Mouse (Mus musculus): ENCODE measurements around the gene Tmem87b.

The Tmem87b gene

DNA sequence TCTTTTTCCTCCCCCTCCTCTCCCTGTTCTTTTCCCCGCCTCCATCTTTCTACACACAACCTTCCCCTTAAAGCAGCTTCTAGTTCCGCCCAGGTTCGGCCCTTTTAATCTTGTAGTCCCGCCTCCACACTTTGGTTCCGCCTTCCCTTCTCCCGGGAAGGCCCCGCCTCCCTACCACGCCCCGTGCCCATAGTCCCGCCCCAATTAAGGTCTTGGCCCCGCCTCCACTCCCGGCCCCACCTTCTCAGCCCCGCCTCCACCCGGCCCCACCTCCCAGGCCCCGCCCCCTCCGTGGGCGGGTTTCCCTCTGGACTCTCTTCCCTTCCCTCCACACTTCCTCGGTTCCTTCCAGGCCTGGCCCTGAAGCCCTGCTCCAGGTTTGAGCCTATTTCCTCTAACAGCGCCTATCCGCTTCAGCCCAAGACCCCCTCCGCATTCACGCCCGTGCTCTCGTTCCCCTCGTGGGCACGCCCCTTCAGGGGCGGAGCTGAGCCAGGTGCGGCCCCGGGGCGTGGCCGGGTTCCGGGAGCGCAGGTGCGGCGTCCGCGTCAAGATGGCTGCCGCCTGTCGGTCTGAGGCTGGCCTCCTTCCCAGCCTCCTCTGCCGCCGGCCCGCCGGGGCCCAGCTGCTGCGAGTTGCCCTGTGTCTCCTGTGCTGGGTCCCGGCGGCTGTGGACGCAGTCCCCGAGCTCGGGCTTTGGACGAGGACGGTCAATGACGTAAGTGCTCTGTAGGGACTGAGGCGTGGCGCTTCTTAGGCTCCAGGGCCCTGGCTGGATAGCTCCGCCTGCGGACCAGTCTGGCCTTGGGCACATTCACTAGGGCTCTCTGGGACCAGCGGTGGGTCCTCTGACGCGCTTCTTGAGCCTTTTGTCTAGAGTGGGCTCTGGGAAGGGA is at the start of gene Tmem87b:
Gene Tmem87b (plus strand): TSS at position 333 of the 896 bp plus-strand sequence.
- DNase-seq (ENCODE audit: low read depth, low spot score) = peak; percentile 92

DNA sequence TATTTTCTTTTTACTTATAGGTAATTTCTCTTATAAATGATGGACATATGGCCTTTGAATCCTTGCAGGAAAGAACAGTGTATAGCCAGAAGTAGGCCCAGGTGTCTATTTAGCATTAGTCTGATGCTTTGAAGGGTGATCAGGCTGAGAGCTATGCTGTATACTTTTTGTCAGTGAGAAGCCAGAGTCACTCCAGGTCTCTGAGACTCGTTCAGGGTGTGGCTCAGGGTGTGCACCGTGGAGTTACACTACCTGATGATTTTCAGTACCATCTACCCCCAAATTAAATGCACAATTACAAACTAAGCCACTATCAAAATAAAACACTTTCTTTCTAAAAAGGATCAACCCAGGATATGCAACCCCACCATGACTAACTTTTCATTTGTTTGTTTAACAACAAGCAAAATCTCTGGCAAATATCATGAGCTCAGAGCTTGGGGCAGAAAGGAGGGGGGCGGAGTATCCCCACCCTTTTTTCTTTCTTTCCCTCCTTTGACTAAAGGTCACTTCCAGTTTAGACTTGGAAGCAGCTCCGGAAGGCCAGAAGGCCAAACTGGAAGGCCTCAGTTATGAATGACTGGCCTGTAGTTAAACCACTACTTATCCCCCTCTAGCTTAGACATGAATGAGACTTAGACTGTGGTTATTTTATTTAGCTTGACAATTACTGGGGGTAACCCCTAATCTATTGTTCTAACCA is 49.2 kb upstream of the Tmem87b start:
- DNase-seq (ENCODE audit: low read depth, low spot score) = no peak

DNA sequence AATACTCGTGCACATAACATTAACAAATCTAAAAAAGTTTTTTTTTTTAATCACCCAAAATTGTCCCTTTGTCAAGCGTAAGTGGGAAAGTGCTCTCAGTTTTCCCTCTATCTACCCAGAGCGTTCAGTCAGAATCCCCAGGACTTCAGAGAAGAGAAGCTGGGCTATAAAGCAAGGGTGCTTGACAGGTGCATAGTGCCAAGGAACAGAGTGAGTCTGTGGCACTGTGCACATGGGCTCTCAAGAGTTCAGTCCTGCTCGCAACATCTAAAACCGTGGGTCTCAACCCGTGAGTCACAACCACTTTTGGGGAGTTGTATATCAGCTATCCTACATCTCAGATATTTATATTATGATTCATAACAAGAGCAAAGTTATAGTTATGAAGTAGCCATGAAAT is 47.4 kb upstream of the Tmem87b start:
- DNase-seq (ENCODE audit: low read depth, low spot score) = no peak

DNA sequence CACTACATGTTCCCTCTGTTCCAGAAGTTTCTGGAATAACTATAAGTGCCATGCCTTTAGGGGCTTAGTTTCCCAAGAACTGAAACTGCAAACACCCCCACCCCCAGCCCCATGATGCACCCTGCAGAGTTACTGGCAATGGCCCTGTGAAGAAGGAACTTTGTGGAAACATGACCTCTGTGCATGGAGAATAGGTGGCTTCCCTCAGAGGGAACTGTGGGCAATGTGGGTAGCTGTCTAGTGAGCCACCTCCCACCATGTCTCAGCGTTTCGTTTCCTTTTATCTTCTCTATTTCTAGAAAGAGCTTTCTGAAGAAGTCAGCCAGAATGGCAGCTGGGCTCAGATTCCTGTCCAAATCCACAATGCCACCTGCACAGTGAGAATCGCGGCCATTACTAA is 46.9 kb upstream of the Tmem87b start:
- DNase-seq (ENCODE audit: low read depth, low spot score) = no peak

DNA sequence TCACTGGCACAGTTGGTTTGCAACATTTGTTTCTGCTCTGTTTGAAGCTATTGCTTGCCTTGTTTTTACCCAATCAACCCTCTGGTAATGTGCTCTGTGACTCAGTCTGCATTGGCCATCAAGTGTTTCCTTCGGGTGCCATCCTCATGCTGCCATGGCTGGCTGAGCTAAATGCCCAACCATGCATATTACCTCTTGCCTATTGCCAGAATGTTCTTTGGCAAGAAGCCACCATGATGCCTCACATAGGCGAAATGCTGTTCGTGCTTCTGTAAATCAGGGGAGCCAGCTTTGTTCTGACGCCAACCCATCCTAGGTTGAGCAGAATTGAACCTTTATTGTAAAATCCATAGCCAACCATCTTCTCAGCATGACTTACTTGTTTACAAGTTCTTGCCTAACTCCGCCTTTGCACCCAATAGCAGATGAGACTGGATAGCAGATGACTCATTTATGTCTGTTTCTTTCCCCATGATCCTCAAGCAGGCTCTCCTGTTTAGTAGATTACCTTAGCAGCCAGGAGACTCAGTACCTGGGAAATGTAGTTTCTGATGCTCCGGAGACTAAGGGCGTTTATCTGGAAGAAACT is 46.1 kb upstream of the Tmem87b start:
- DNase-seq (ENCODE audit: low read depth, low spot score) = no peak

DNA sequence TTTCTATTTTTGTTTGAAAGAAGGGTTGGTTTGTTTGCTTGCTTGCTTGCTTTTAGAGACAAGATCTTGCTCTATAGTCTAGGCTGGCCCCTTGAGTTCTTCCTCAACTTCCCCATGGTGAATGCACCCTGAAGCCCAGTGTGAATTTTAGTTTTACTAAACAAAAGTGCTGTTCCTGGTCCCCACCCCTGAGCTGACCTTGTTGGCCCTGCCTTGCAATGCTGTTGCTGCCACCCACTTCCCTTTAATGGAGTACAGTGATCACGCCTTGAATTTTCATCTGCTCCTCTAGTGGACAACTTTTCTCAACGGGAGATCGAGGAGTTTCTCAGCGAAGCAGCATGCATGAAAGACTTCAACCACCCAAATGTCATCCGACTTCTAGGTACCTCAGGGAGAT is 35.7 kb upstream of the Tmem87b start:
- no peak for DNase-seq (ENCODE audit: low read depth, low spot score)

DNA sequence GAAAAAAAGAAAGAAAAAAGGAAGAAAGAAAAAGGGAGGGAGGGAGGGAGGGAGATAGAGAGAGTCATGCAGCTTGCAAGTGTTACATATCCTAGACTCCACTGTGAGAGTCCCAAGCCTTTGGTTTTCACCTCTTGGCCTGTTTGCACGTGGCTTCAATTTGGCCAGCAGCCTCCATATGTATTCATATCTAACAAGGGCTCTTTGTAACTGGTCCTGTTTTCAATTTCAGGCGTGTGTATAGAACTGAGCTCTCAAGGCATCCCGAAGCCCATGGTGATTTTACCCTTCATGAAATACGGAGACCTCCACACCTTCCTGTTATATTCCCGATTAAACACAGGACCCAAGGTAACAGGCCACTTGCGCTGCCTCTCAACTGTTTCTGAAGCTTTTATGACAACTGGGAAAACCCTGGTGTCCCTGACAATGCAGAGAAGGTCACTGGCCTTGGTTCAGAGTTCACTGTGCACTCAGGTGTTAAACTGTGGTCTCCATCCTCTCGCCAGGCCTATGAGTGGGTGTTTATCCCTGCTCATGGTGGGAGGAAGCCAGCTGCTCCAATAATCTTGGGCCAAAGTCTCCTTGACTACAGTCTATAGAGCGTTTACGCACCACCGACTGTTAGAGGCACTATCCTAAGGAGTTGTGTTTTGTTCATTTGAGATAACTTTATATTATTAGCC is 34.1 kb upstream of the Tmem87b start:
- DNase-seq (ENCODE audit: low read depth, low spot score) = no peak

DNA sequence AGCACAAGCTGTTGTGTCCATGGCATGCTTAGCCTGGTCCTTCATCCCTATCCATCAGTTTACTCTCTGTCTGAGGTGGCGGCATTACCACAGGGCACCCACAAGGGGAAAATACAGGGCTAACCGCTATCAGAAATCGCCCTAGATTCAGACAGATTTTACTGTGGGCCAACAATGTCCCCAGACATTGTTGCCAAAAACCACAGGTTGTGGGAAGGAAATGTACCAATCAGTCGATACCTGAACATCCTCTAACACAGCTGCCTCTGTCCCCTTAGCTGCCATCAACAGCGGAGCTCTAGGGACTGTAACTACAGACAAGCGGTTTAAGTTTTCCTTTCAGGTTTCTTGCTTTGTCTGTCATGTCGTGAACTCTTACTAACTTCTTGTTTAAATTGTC is 33.1 kb upstream of the Tmem87b start:
- no peak for DNase-seq (ENCODE audit: low read depth, low spot score)

DNA sequence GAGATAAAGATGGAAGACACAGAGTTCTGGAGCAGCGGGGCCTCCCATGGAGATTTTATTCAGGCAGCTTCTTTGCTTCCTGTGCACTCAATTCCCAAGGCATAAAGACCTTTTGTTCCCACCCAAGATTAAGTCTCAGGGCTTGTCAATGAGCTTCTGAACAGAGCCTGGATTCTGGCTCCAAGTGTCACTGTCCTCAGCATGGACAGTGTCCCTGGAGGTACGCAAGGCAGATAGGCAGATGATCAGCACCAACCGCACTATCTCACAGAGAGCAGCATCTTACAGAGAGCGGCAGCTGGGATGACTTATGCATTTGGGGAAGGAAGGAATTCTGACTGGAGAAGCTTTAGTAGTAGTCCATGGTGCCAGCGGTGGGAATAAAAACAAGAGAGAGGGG is 31.6 kb upstream of the Tmem87b start:
- no peak for DNase-seq (ENCODE audit: low read depth, low spot score)

DNA sequence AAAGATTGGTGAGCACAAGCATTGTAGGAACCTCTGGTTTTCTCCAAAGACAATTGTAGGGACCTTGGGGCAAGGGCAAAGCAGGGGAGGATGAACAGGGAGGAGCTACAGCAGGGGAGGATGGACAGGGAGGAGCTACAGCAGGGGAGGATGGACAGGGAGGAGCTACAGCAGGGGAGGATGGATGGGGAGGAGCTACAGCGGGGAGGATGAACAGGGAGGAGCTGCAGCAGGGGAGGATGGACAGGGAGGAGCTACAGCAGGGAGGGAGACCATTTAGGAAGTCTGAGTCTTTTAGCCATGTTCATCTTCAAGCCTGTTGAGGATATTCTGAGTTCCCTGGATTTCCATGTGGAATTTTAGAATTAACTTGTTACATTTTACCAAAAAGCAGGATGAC is 31.1 kb upstream of the Tmem87b start:
- DNase-seq (ENCODE audit: low read depth, low spot score) = no peak

DNA sequence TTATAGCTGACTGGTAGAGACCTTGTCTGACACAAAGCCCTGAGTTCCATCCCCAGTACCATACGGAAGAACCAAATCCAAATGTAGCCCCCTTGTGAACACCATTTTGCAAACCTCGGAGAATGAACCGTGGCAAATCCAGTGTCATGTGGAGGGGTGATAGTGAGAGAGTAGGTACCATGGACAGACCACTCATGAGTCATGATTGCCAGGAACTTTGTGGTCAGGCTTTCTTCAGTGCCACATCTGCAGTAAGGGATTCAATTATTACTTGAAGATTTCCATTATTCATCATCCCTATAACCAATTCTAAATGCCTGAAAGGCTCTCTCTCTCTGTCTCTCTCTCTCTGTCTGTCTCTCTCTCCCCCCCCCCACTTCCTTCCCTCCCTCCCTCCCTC is 30.1 kb upstream of the Tmem87b start:
- DNase-seq (ENCODE audit: low read depth, low spot score) = no peak

DNA sequence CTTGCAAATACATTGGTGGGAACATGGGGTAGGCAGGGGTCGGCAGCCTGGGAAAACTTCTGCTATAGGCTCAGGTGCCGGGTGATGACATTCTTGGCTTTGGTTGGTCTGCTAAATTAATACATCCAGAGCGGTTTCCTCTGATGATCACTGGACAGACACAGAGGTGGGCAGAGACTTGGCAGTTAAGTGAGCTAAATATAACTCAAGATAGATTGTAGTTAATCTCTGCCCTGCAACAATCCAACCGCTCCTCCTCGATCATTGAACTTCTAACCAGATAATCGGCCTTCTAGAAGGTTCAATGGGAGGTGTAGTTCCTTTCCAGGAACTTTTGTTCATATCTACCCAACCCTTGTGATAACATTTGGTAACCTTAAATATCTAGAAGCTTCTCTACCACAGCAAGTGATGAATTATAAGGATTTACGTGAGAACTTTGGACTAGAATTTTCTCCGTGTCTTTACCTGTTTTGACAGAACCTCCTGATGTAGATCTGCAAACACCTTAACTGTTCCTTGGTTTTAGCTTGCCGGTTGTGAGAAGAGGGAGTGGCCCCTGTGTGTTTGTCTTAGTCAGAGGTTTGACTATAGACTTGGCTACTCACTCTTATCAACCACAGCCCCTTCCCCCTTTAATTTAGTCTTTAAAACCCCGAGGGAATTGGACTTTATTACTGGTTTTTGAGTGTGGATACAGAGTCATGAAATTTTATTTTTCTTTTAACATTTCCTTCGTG is 26.9 kb upstream of the Tmem87b start:
- no peak for DNase-seq (ENCODE audit: low read depth, low spot score)

DNA sequence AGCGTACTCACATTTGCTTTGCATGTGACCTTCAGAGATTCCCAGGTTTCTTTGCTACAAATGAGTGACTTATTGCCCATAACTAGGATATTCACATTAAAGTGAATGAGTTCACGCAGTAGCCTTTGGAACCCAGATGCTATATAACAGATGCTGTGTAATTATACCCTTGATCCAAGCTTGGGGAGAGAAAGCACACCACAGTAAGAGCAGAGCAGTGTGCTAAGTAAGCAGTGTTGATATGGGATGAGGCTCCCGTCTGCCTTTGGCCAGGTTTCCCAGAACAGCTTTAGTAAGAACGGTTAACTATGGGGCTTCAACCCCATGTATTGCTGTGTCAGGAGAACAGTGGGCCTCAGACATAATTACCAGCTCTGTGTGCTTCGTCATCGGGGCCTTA is 24.0 kb upstream of the Tmem87b start:
- no peak for DNase-seq (ENCODE audit: low read depth, low spot score)

DNA sequence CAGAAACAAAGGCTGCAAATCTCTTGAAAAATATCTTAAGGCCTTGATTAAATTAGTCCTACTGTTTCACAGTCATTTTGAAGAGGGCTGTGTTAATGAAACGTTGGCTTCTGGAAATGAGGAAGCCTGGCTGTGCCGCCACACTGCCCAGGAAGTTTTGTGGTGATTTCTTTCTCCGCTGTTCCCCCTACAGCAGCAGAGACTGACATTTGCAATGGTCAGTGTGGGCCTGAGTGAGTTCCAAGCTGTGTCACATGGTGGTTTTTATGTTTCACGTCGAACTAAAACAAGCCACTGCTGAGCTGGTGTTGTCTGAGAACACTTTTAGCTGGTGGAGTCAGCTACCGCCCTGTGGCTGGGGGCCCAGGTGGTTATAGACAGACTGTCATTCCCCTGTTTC is 21.5 kb upstream of the Tmem87b start:
- DNase-seq (ENCODE audit: low read depth, low spot score) = no peak

DNA sequence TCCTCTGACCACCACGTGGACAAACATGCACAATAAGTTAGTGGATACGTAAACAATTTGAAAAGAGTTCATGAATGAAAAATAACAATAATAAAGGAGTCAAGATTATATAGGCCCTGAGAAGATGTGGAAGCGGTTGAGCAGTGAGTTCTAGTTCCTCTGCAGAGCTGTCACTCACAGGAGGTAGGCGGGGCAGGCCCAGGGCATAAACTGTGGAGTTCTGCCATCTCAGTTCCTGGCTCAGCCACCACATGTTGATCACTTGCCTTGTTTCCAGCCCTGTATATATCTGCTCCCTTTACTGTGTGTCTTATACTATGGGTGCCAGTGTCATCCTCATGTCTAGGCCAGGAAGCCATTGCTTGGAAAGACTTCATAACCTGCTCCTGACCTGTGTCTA is 14.5 kb upstream of the Tmem87b start:
- DNase-seq (ENCODE audit: low read depth, low spot score) = no peak

DNA sequence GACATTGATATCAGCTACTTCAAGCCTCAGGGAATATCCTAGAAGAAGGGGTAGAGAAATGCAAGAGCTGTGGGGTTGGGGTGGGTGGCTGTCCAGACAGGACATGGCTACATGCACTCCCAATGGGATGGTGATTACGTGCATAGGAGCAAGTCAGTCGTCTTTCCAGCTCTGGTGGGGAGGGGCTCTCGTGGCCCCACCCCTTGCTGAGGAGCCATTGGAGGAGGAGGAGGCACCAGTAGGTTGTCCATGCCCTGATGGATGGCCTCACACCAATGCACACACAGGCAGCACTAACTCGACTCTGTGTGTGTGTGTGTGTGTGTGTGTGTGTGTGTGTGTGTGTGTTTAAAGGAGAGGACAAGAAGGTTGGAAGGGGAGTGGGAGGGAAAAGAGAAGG is 12.6 kb upstream of the Tmem87b start:
- DNase-seq (ENCODE audit: low read depth, low spot score) = no peak

DNA sequence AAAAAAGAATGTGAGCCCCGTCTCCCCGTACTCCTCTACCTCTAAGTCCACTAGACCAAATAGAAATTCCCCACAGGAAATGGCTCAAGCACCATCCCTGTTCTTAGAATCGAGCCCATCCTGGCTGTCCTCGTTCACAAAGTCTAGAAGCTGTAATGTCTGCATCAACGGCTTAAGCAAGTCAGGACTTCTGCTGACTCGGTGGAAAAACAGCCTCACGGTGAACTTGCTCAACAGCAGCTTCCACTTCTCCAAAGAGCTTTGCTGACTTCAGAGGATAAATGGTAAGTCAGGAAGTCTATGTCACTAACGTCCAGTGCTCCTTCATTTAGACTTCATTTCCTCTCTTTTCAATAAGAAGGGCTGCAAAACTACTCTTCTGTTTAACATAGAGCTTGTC is 11.4 kb upstream of the Tmem87b start:
- DNase-seq (ENCODE audit: low read depth, low spot score) = no peak

DNA sequence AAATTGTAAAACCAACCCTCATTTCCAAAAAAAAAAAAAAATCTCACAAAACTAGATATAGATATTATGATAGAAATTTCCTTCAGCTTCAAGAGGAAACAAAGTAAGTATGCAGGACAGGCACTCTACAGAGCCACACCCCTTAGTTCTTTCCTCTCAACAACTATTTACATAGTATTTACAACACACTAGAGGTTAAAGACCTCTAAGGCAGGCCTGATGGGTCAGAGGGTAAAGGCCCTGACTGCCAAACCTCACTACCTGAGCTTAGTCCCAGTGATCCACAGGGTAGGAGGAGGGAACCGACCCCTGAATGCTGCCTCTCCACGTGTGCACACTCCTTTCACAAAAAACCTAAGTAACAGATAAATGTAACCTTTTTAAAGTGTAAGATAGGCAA is 5.2 kb upstream of the Tmem87b start:
- no peak for DNase-seq (ENCODE audit: low read depth, low spot score)

DNA sequence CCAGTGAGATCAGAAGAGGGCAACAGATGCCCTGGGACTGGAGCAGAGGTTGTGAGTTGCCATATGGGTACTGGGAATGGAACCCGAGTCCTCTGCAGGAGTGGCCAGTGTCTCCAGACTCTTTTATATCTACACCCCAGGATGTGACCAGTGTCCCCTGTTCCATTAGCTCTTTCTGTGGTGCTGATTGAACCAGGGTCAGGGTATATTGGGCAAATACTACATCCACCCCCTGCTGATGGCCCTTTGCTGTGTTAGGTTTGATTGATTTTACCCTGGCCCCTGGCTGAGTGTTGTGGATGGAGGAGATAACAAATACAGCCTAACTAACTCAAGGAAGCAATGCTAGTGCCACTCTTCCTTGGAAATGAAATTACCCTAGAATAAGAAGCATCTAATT is 1.6 kb upstream of the Tmem87b start:
- no peak for DNase-seq (ENCODE audit: low read depth, low spot score)

DNA sequence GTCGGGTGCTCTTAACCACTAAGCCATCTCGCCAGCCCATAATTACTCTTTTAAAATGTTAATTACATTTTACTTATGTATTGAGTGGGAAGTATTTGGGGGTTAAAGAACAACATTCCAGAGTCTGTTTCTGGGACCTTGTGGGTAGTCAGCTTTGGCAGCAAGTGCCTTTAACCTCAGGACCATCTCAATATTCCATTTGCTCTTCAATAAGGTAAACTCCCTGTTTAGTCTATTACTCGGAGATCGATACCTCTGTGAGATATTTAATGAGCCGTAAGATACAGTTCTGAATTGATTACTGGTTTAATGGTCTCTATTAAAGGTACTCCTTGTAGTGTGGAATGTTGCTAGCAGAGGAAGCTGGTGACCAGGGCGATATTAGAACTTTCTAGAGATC is 1.0 kb upstream of the Tmem87b start:
- DNase-seq (ENCODE audit: low read depth, low spot score) = no peak

DNA sequence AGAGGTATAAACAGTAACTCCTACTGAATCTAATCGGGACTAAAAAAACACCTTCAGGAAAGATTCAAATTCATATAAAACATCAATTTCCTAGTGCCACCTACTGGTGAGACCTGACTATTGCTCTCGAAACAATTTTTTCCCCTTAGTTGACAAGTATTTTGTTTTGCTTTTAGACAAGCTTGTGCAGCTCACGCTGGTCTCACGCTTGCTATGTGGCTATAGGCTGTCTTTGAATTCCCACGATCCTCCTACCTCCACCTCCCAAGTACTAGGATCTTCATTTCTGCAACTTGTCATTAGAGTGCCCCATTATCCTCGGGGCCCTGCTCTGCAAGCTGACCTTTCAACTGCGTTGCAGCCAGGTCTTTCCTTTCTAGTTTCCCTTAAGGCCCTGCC is 532 bp upstream of the Tmem87b start:
- DNase-seq (ENCODE audit: low read depth, low spot score) = peak; percentile 73
